ENCODE assay signal across 8 mouse cellular contexts in the genomic region with DNA sequence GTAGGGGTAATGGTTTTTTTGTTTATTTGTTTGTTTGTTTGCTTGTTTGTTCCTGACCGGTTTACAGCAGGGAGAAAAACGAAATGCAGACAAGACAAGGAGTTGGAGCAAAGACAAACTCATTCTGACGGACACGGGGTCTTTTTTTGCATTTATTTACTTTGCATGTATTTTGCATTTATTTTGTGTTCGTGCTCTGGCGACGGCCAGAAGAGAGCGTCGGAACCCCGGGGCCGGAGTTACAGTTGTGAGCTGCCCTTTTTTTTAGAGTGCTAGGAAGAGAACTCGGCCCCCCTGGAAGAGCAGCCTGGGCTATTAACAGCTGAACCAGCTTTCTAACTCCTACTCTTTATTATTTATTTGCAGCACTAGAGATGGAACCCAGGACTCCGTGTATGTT. TPM values are rescaled to one million over a fixed set of nuclear protein-coding genes. Genes with fewer than 3 reads are reported as not detected.
DNase-seq lines count a peak whose midpoint lies in the region; ATAC-seq and TF ChIP-seq lines count a peak whose summit lies in the region.

No protein-coding gene starts in this region.

- no peak for TF ChIP-seq POLR2A in kidney, adult 2 months (IDR thresholded peaks at IDR 0.05; ENCODE audit: low read depth, low read length)

- no peaks in the 10 kb centered on the region; the same call in 1 of the 2 replicates for H3K4me1 ChIP-seq in kidney, adult 2 months (ENCODE audit: control insufficient read depth, insufficient read depth, low read length)
- H3K4me1 ChIP-seq in G1E (ENCODE audit: insufficient read depth, low read depth, low read length): peaks cover 38% of the 10 kb centered on the region
- H3K4me1 ChIP-seq in forebrain, postnatal 0 days (ENCODE audit: insufficient read depth): 0 out of 2 replicates have a peak, but pooled peaks cover 5% of the 10 kb centered on the region
- H3K4me1 ChIP-seq in midbrain, embryonic 11.5 days (ENCODE audit: control insufficient read depth, insufficient read depth, low read length): peaks cover 12% of the 10 kb centered on the region

- peak overlapping the region; percentile 63 for H3K4me3 ChIP-seq in kidney, adult 2 months (ENCODE audit: insufficient read depth, low read depth, low read length)
- peak overlapping the region; percentile 93 for H3K4me3 ChIP-seq in G1E (ENCODE audit: low read depth, low read length)
- H3K4me3 ChIP-seq in forebrain, postnatal 0 days (ENCODE audit: low read depth, low read length): peak overlapping the region; percentile 64
- peak overlapping the region; percentile 81 for H3K4me3 ChIP-seq in midbrain, embryonic 11.5 days (ENCODE audit: low read depth, low read length)

- ATAC-seq in G1E (ENCODE audit: extremely low read depth, insufficient number of reproducible peaks, low FRiP score, poor library complexity, severe bottlenecking): no peak
- ATAC-seq in forebrain, postnatal 0 days: no peak
- no peak for ATAC-seq in midbrain, embryonic 11.5 days (ENCODE audit: low FRiP score)
- no peak for ATAC-seq in megakaryocyte progenitor cell, adult 5-6 weeks (replicated peaks; ENCODE audit: poor library complexity)

- TF ChIP-seq CTCF in kidney, adult 2 months (conservative IDR thresholded peaks at IDR 0.05; ENCODE audit: insufficient read depth, insufficient read length, low read depth, low read length): no peak
- no peak for TF ChIP-seq CTCF in G1E (IDR thresholded peaks at IDR 0.05; ENCODE audit: low read depth, low read length)
- no peak for TF ChIP-seq CTCF in forebrain, postnatal 0 days (IDR thresholded peaks at IDR 0.05; ENCODE audit: low read depth)

- H3K4me2 ChIP-seq in forebrain, postnatal 0 days (ENCODE audit: low read depth): peak overlapping the region; percentile 91
- H3K4me2 ChIP-seq in midbrain, embryonic 11.5 days: peak overlapping the region; percentile 63

- H3K9me3 ChIP-seq in G1E (replicated peaks): 0 out of 2 replicates have a peak, but pooled peaks cover 1% of the 10 kb centered on the region
- H3K9me3 ChIP-seq in forebrain, postnatal 0 days (ENCODE audit: low read length): no peaks in the 10 kb centered on the region
- no peaks in the 10 kb centered on the region for H3K9me3 ChIP-seq in midbrain, embryonic 11.5 days (ENCODE audit: control insufficient read depth, low read length)

- peak overlapping the region; percentile 54 for H3K9ac ChIP-seq in forebrain, postnatal 0 days
- H3K9ac ChIP-seq in midbrain, embryonic 11.5 days (ENCODE audit: low read length): peak overlapping the region; percentile 89

- H3K27me3 ChIP-seq in kidney, adult 2 months (replicated peaks; ENCODE audit: control insufficient read depth, insufficient read depth, low read length): no peaks in the 10 kb centered on the region
- no peaks in the 10 kb centered on the region for H3K27me3 ChIP-seq in G1E (ENCODE audit: insufficient read depth, low read length)
- no peaks in the 10 kb centered on the region for H3K27me3 ChIP-seq in forebrain, postnatal 0 days (ENCODE audit: insufficient read depth, low read length)
- no peaks in the 10 kb centered on the region for H3K27me3 ChIP-seq in midbrain, embryonic 11.5 days (ENCODE audit: control insufficient read depth, insufficient read depth, low read length)

- H3K36me3 ChIP-seq in kidney, adult 2 months (ENCODE audit: control insufficient read depth, insufficient read depth, low read length): no peaks in the 10 kb centered on the region
- peaks cover 45% of the 10 kb centered on the region for H3K36me3 ChIP-seq in G1E (replicated peaks)
- no peaks in the 10 kb centered on the region for H3K36me3 ChIP-seq in forebrain, postnatal 0 days (ENCODE audit: insufficient read depth)
- peaks cover 6% of the 10 kb centered on the region; the same call in 1 of the 2 replicates for H3K36me3 ChIP-seq in midbrain, embryonic 11.5 days (ENCODE audit: control insufficient read depth, insufficient read depth, low read length)

- no peak overlapping the region for H3K27ac ChIP-seq in kidney, adult 2 months (ENCODE audit: insufficient read depth, low read depth, low read length)
- H3K27ac ChIP-seq in forebrain, postnatal 0 days (ENCODE audit: low read depth, low read length): no peak overlapping the region
- H3K27ac ChIP-seq in midbrain, embryonic 11.5 days (ENCODE audit: low read depth, low read length): peak overlapping the region; percentile 48; the same call in 1 of the 2 replicates

- WGBS in kidney, adult 2 months: under 1% methylated on average over 13 of the region's 13 CpGs
- WGBS in forebrain, postnatal 0 days: under 1% methylated on average over 13 of the region's 13 CpGs
- WGBS in midbrain, embryonic 11.5 days: under 1% methylated on average over 13 of the region's 13 CpGs

- DNase-seq in kidney, adult 2 months: no peak
- DNase-seq in kidney, postnatal 36 days: no peak
- DNase-seq in G1E (ENCODE audit: low spot score): no peak
- DNase-seq in forebrain, postnatal 0 days: no peak
- no peak for DNase-seq in midbrain, embryonic 11.5 days (ENCODE audit: low spot score, missing footprints)
- DNase-seq in right cerebral cortex, postnatal 10 days (ENCODE audit: low spot score in 2 of 2): no peak
- DNase-seq in c-Kit-positive CD71-positive TER-119-positive erythroid progenitor cells, embryonic 14.5 days (ENCODE audit: low spot score): no peak

RNA-seq across cellular contexts. Expression of a gene that starts 0.6 kb away (rescaled TPM):
- polyA plus RNA-seq in kidney, adult 2 months (2012; rRNA removed): 6.3 and 6.6 TPM in 2 replicates
- total RNA-seq in G1E (2014; fragmentation: Nextera tagmentation): 165 and 203 TPM in 2 replicates
- total RNA-seq in G1E (2017): 113 and 114 TPM in 2 replicates
- polyA plus RNA-seq in G1E (2012): 307 and 368 TPM in 2 replicates
- total RNA-seq in forebrain, postnatal 0 days (2014; rRNA removed): 15.1 and 15.5 TPM in 2 replicates
- 42.4 and 45.5 TPM in 2 replicates for polyA plus RNA-seq in forebrain, postnatal 0 days (2015; fragmentation: Nextera tagmentation; extraction: Ambion mirVana)
- polyA plus RNA-seq in midbrain, embryonic 11.5 days (2014; fragmentation: Nextera tagmentation; extraction: Ambion mirVana): 398 and 399 TPM in 2 replicates
- 152 and 180 TPM in 2 replicates for total RNA-seq in megakaryocyte progenitor cell, adult 5-6 weeks (2015)
- total RNA-seq in megakaryocyte progenitor cell, adult 5-6 weeks (2017): 80.7 and 103 TPM in 2 replicates

RNA-seq across cellular contexts. Expression of a gene that starts 19.5 kb away (rescaled TPM):
- 51.2 and 70.6 TPM in 2 replicates for polyA plus RNA-seq in kidney, adult 2 months (2012; rRNA removed)
- total RNA-seq in G1E (2014; fragmentation: Nextera tagmentation) (10.1 and 10.6 TPM in 2 replicates), G1E (2017) (11.9 and 13.0 TPM in 2 replicates)
- polyA plus RNA-seq in G1E (2012): 14.2 and 15.3 TPM in 2 replicates
- 31.5 and 48.7 TPM in 2 replicates for total RNA-seq in forebrain, postnatal 0 days (2014; rRNA removed)
- 19.2 and 24.3 TPM in 2 replicates for polyA plus RNA-seq in forebrain, postnatal 0 days (2015; fragmentation: Nextera tagmentation; extraction: Ambion mirVana)
- polyA plus RNA-seq in midbrain, embryonic 11.5 days (2014; fragmentation: Nextera tagmentation; extraction: Ambion mirVana): 22.6 and 28.4 TPM in 2 replicates
- total RNA-seq in megakaryocyte progenitor cell, adult 5-6 weeks (2015): 5.6 and 6.2 TPM in 2 replicates
- total RNA-seq in megakaryocyte progenitor cell, adult 5-6 weeks (2017): 5.2 and 7.0 TPM in 2 replicates

RNA-seq across cellular contexts. Expression of a gene that starts 44.1 kb away (rescaled TPM):
- 0.54 and 0.58 TPM in 2 replicates for polyA plus RNA-seq in kidney, adult 2 months (2012; rRNA removed)
- not detected in 2 replicates for total RNA-seq in G1E (2014; fragmentation: Nextera tagmentation)
- total RNA-seq in G1E (2017): under 0.01 and 0.49 TPM in 2 replicates
- not detected in 2 replicates for polyA plus RNA-seq in G1E (2012)
- total RNA-seq in forebrain, postnatal 0 days (2014; rRNA removed): 274 and 315 TPM in 2 replicates
- polyA plus RNA-seq in forebrain, postnatal 0 days (2015; fragmentation: Nextera tagmentation; extraction: Ambion mirVana): 272 and 290 TPM in 2 replicates
- polyA plus RNA-seq in midbrain, embryonic 11.5 days (2014; fragmentation: Nextera tagmentation; extraction: Ambion mirVana): 81.4 and 89.1 TPM in 2 replicates
- not detected in 2 replicates for total RNA-seq in megakaryocyte progenitor cell, adult 5-6 weeks (2015)
- not detected in 2 replicates for total RNA-seq in megakaryocyte progenitor cell, adult 5-6 weeks (2017)

Comparison
In these comparisons a context has a peak if more than half of its experiments do, and no peak if none do; other contexts are left out.
1. RNA of a gene that starts 44.1 kb away (polyA plus RNA-seq): 272 to 290 TPM in forebrain, postnatal 0 days and 81.4 to 89.1 TPM in midbrain, embryonic 11.5 days; 0.54 to 0.58 TPM in kidney, adult 2 months and not detected in G1E; every median in the first group is over 10 times any median in the second.
2. Peak in every context shown above with its lines, with median percentiles within 50 percentile points of each other: H3K4me3 ChIP-seq.